Comparison of ENCODE assay signal across 1 mouse cellular context in the genomic region with DNA sequence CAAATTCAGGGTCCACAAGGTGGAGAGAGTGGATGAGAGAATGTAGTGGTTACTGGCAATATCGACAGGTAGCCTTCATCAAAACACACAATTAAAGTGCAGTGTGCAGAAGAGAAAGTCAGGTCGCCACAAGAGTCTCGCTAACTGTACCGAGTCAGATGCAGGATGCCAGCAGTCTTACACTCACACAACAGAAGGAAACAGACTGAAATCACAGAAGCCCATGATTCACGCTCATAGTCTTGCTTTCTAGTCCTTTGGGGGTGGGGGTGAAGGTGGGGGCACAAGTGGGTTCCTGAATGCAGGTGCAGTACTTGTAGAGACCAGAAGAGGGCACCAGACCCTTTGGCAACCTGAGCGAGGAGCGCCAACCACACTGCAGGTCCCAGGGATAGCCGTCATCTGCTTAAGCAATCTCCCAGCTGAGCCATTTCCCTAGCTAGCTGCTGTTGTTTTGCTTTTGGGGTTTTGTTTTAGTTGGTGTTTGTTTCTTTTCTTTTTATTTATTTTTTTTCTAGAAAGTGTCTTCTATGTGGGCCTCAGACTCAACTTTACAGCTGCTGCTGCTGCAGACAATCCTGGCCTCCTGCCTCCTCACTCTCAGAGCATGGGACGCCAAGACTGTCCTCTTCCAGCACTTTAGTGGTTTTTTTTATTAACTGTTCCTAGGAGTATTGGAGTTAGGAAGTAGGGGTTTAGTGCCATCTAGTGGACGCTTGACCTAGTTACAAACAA.
A peak's percentile ranks its signal among the peaks of the same experiment; 100 is the strongest.
TF ChIP-seq lines count a peak whose summit lies in the region.

No protein-coding gene starts in this region.

TF ChIP-seq in CH12.LX, 34 proteins besides CTCF, POLR2A, EP300 and RAD21 (continued from another document):
- TF ChIP-seq MAFK (IDR thresholded peaks at IDR 0.05; ENCODE audit: insufficient replicate concordance, low read length): no peak
- TF ChIP-seq MYC (IDR thresholded peaks at IDR 0.05; ENCODE audit: low read depth, low read length): 0 out of 2 replicates have a peak, but pooled peaks have one; percentile 41
- TF ChIP-seq CHD1 (IDR thresholded peaks at IDR 0.05; ENCODE audit: low read depth, low read length): no peak
- TF ChIP-seq IRF4 (IDR thresholded peaks at IDR 0.05; ENCODE audit: low read depth, low read length): peak; percentile 43; the same call in 1 of the 2 replicates
- TF ChIP-seq ZC3H11A (IDR thresholded peaks at IDR 0.05; ENCODE audit: low read depth, low read length): 0 out of 2 replicates have a peak, but pooled peaks have one; percentile 16
- TF ChIP-seq TBP (conservative IDR thresholded peaks at IDR 0.05; ENCODE audit: low read depth, low read length): no peak
- TF ChIP-seq ZMIZ1 (IDR thresholded peaks at IDR 0.05; ENCODE audit: low read depth, low read length): no peak
- no peak for TF ChIP-seq SIN3A (IDR thresholded peaks at IDR 0.05; ENCODE audit: low read length)
- no peak for TF ChIP-seq USF2 (conservative IDR thresholded peaks at IDR 0.05; ENCODE audit: low read depth, low read length)
- TF ChIP-seq BHLHE40 (IDR thresholded peaks at IDR 0.05; ENCODE audit: low read depth, low read length): no peak
- TF ChIP-seq E2F4 (IDR thresholded peaks at IDR 0.05; ENCODE audit: insufficient replicate concordance, low read depth, low read length): 0 out of 2 replicates have a peak, but pooled peaks have one; percentile 13
- TF ChIP-seq CHD2 (IDR thresholded peaks at IDR 0.05; ENCODE audit: low read length): no peak
TF ChIP-seq in CH12.LX: peak in this region for 8.
